Mouse (Mus musculus) neural tube, postnatal 0 days (tissue): Measurements from ENCODE around the gene Nxph3. TPM values are rescaled to one million over a fixed set of nuclear protein-coding genes. Genes with fewer than 3 reads are reported as not detected.

Source experiments
- polyA plus RNA-seq: library from polyadenylated mRNA; unstranded; fragments of >200 nt; fragmentation: Nextera tagmentation; extraction: Ambion mirVana; gene quantifications from 2 replicates; pipeline ENCODE4 v1.2.1, GENCODE M21; 2015

Nxph3 gene
- polyA plus RNA-seq = 2.8 and 2.9 TPM in 2 replicates

GRCm38 (mm10) chr11:95514298-95514861 is at the start of gene Nxph3:
Nxph3 (minus strand) TSS chr11:95514570.

Other genes with a start within 250 kb of the Nxph3 start
- 46.9 and 51.9 TPM in 2 replicates for gene Kat7, start 204.3 kb downstream of the Nxph3 start, polyA plus RNA-seq
- gene Fam117a, start 177.6 kb downstream of the Nxph3 start, polyA plus RNA-seq = 2.4 and 3.0 TPM in 2 replicates
- 145 and 147 TPM in 2 replicates for gene Slc35b1, start 129.9 kb downstream of the Nxph3 start, polyA plus RNA-seq
- 189 and 192 TPM in 2 replicates for gene Spop, start 100.5 kb downstream of the Nxph3 start, polyA plus RNA-seq
- 27.2 and 27.5 TPM in 2 replicates for gene Ngfr, start 73.2 kb upstream of the Nxph3 start, polyA plus RNA-seq
- gene Phb, start 152.4 kb upstream of the Nxph3 start, polyA plus RNA-seq = 196 and 199 TPM in 2 replicates
- gene Zfp652, start 198.1 kb upstream of the Nxph3 start, polyA plus RNA-seq = 14.7 and 15.5 TPM in 2 replicates
- 0.49 and 0.82 TPM in 2 replicates for gene B130006D01Rik, start 209.0 kb upstream of the Nxph3 start, polyA plus RNA-seq